Mouse (Mus musculus): Measurements from ENCODE around the gene Hcn4. TPM values are rescaled to one million over a fixed set of nuclear protein-coding genes. Genes with fewer than 3 reads are reported as not detected.

The Hcn4 gene
- total and polyA plus RNA-seq, 3 experiments: 0.11 TPM; not detected in 2

- no peak for ATAC-seq (ENCODE audit: extremely low read depth, insufficient number of reproducible peaks, low FRiP score, poor library complexity, severe bottlenecking)
- Histone ChIP-seq H3K27me3 (ENCODE audit: insufficient read depth, low read length) (peaks cover 26% of the 10 kb centered on the region), H3K4me3 (ENCODE audit: low read depth, low read length) (no peak overlapping the region), H3K9me3 (replicated peaks) (no peaks in the 10 kb centered on the region), H3K36me3 (replicated peaks) (no peaks in the 10 kb centered on the region), H3K4me1 (ENCODE audit: insufficient read depth, low read depth, low read length) (no peaks in the 10 kb centered on the region)
- TF ChIP-seq GATA2 (IDR thresholded peaks at IDR 0.05; ENCODE audit: borderline replicate concordance, low read depth, low read length) (no peak), CTCF (IDR thresholded peaks at IDR 0.05; ENCODE audit: low read depth, low read length) (no peak), TAL1 (conservative IDR thresholded peaks at IDR 0.05; ENCODE audit: low read depth, low read length) (no peak)
- DNase-seq (ENCODE audit: low spot score): no peak
Measured at GRCm38 (mm10) chr9:58875439-58875838, 52.2 kb downstream of the Hcn4 start.

- DNase-seq (ENCODE audit: low spot score): no peak
- no peak for TF ChIP-seq GATA1 (IDR thresholded peaks at IDR 0.05; ENCODE audit: borderline replicate concordance, low read length)
- no peak for TF ChIP-seq TAL1 (conservative IDR thresholded peaks at IDR 0.05; ENCODE audit: low read depth, low read length)
- no peak for TF ChIP-seq GATA2 (IDR thresholded peaks at IDR 0.05; ENCODE audit: borderline replicate concordance, low read depth, low read length)
- no peak for TF ChIP-seq POLR2AphosphoS5 (IDR thresholded peaks at IDR 0.05; ENCODE audit: insufficient replicate concordance, low read depth, low read length)
- TF ChIP-seq CTCF (IDR thresholded peaks at IDR 0.05; ENCODE audit: low read depth, low read length): no peak
Measured at GRCm38 (mm10) chr9:58876946-58877625, 53.9 kb downstream of the Hcn4 start.

GRCm38 (mm10) chr9:58879836-58880235 lies 56.6 kb downstream of the Hcn4 start:
- Histone ChIP-seq H3K9me3 (replicated peaks) (no peaks in the 10 kb centered on the region), H3K4me3 (ENCODE audit: low read depth, low read length) (no peak overlapping the region), H3K4me1 (ENCODE audit: insufficient read depth, low read depth, low read length) (no peaks in the 10 kb centered on the region), H3K36me3 (replicated peaks) (no peaks in the 10 kb centered on the region), H3K27me3 (ENCODE audit: insufficient read depth, low read length) (peaks cover 18% of the 10 kb centered on the region)
- DNase-seq (ENCODE audit: low spot score): no peak
- ATAC-seq (ENCODE audit: extremely low read depth, insufficient number of reproducible peaks, low FRiP score, poor library complexity, severe bottlenecking): no peak
- no peak for TF ChIP-seq CTCF (IDR thresholded peaks at IDR 0.05; ENCODE audit: low read depth, low read length)

More at GRCm38 (mm10) chr9:58876946-58877625, 53.9 kb downstream of the Hcn4 start:
- Histone ChIP-seq H3K27me3 (ENCODE audit: insufficient read depth, low read length) (peaks cover 22% of the 10 kb centered on the region), H3K36me3 (replicated peaks) (no peaks in the 10 kb centered on the region), H3K4me1 (ENCODE audit: insufficient read depth, low read depth, low read length) (no peaks in the 10 kb centered on the region), H3K9me3 (replicated peaks) (no peaks in the 10 kb centered on the region), H3K4me3 (ENCODE audit: low read depth, low read length) (no peak overlapping the region)
- no peak for ATAC-seq (ENCODE audit: extremely low read depth, insufficient number of reproducible peaks, low FRiP score, poor library complexity, severe bottlenecking)

GRCm38 (mm10) chr9:58882686-58883085 lies 59.5 kb downstream of the Hcn4 start:
- H3K27me3 ChIP-seq (ENCODE audit: insufficient read depth, low read length): peaks cover 12% of the 10 kb centered on the region
- ATAC-seq (ENCODE audit: extremely low read depth, insufficient number of reproducible peaks, low FRiP score, poor library complexity, severe bottlenecking) (no peak), DNase-seq (ENCODE audit: low spot score) (no peak)
- H3K9me3 ChIP-seq (replicated peaks): no peaks in the 10 kb centered on the region
- H3K4me3 ChIP-seq (ENCODE audit: low read depth, low read length): no peak overlapping the region
- H3K4me1 ChIP-seq (ENCODE audit: insufficient read depth, low read depth, low read length): no peaks in the 10 kb centered on the region
- no peaks in the 10 kb centered on the region for H3K36me3 ChIP-seq (replicated peaks)
- TF ChIP-seq CTCF (IDR thresholded peaks at IDR 0.05; ENCODE audit: low read depth, low read length): no peak
- TF ChIP-seq TAL1 (conservative IDR thresholded peaks at IDR 0.05; ENCODE audit: low read depth, low read length): no peak
- TF ChIP-seq GATA1 (IDR thresholded peaks at IDR 0.05; ENCODE audit: borderline replicate concordance, low read length): no peak
- no peak for TF ChIP-seq GATA2 (IDR thresholded peaks at IDR 0.05; ENCODE audit: borderline replicate concordance, low read depth, low read length)
- no peak for TF ChIP-seq POLR2AphosphoS5 (IDR thresholded peaks at IDR 0.05; ENCODE audit: insufficient replicate concordance, low read depth, low read length)

GRCm38 (mm10) chr9:58889782-58890448 lies 66.7 kb downstream of the Hcn4 start:
- Histone ChIP-seq H3K9me3 (replicated peaks) (no peaks in the 10 kb centered on the region), H3K27me3 (ENCODE audit: insufficient read depth, low read length) (peaks cover 6% of the 10 kb centered on the region), H3K4me3 (ENCODE audit: low read depth, low read length) (no peak overlapping the region), H3K4me1 (ENCODE audit: insufficient read depth, low read depth, low read length) (no peaks in the 10 kb centered on the region), H3K36me3 (replicated peaks) (no peaks in the 10 kb centered on the region)
- TF ChIP-seq GATA1 (IDR thresholded peaks at IDR 0.05; ENCODE audit: borderline replicate concordance, low read length) (no peak), GATA2 (IDR thresholded peaks at IDR 0.05; ENCODE audit: borderline replicate concordance, low read depth, low read length) (no peak), CTCF (IDR thresholded peaks at IDR 0.05; ENCODE audit: low read depth, low read length) (no peak), TAL1 (conservative IDR thresholded peaks at IDR 0.05; ENCODE audit: low read depth, low read length) (no peak), POLR2AphosphoS5 (IDR thresholded peaks at IDR 0.05; ENCODE audit: insufficient replicate concordance, low read depth, low read length) (no peak)
- ATAC-seq (ENCODE audit: extremely low read depth, insufficient number of reproducible peaks, low FRiP score, poor library complexity, severe bottlenecking): no peak
- DNase-seq (ENCODE audit: low spot score): no peak

GRCm38 (mm10) chr9:58890893-58891292 lies 67.7 kb downstream of the Hcn4 start:
- no peak for ATAC-seq (ENCODE audit: extremely low read depth, insufficient number of reproducible peaks, low FRiP score, poor library complexity, severe bottlenecking)
- no peaks in the 10 kb centered on the region for H3K9me3 ChIP-seq (replicated peaks)
- DNase-seq (ENCODE audit: low spot score): no peak
- no peaks in the 10 kb centered on the region for H3K36me3 ChIP-seq (replicated peaks)
- no peak overlapping the region for H3K4me3 ChIP-seq (ENCODE audit: low read depth, low read length)
- H3K27me3 ChIP-seq (ENCODE audit: insufficient read depth, low read length): peaks cover 6% of the 10 kb centered on the region
- no peaks in the 10 kb centered on the region for H3K4me1 ChIP-seq (ENCODE audit: insufficient read depth, low read depth, low read length)
- TF ChIP-seq GATA2 (IDR thresholded peaks at IDR 0.05; ENCODE audit: borderline replicate concordance, low read depth, low read length): no peak
- no peak for TF ChIP-seq GATA1 (IDR thresholded peaks at IDR 0.05; ENCODE audit: borderline replicate concordance, low read length)
- no peak for TF ChIP-seq POLR2AphosphoS5 (IDR thresholded peaks at IDR 0.05; ENCODE audit: insufficient replicate concordance, low read depth, low read length)
- no peak for TF ChIP-seq CTCF (IDR thresholded peaks at IDR 0.05; ENCODE audit: low read depth, low read length)
- TF ChIP-seq TAL1 (conservative IDR thresholded peaks at IDR 0.05; ENCODE audit: low read depth, low read length): no peak

Data from G1E (cell line).